Mouse (Mus musculus) kidney, adult 2 months (tissue): ENCODE measurements around the gene Erc2.

Source experiments
- CTCF ChIP-seq: fragments of 200-500 bp; conservative IDR thresholded peaks from 2 replicates; pipeline ENCODE4 v1.5.1; 2011; ENCODE audit warnings: low read depth, mild to moderate bottlenecking, control low read depth, low read length, moderate library complexity, mixed read lengths; ENCODE audit not compliant: insufficient read depth, insufficient read length
- POLR2A ChIP-seq: fragments of 200-500 bp; IDR thresholded peaks from one replicate; pipeline ENCODE4 v1.6.1; 2011; ENCODE audit warnings: low read depth, low read length, control low read depth

DNA sequence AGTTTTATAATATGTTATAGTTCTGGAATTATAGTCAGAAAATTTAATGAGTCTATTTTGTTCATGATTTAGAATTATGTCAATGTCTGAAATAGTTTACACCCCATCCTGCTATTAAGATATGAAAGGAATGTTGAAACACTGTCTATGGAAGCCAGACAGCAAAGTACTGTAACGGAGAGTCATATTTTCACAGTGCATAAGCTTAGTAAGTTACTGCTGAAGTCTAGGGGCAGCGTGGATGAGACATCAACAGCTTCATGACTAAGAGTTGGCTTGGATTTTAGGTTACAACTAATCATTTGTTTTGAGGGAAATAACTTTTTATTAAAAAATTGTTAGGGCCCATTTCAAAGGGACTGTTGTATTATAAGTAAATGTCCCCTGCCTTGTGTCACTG, 412.8 kb downstream of the Erc2 start:
- TF ChIP-seq POLR2A, result no peak
- no peak for TF ChIP-seq CTCF
